Mouse (Mus musculus) cerebellum, adult 2 months (tissue): ENCODE measurements around the gene Uvrag. TPM values are rescaled to one million over a fixed set of nuclear protein-coding genes. Genes with fewer than 3 reads are reported as not detected.

Experiments used
- DNase-seq, 2 experiments: peaks; one replicate each; pipeline ENCODE4 v3.0.0; 2021
- H3K27ac ChIP-seq: fragments of 200-500 bp; 2 replicates; pipeline ENCODE4 v1.5.1; 2012; ENCODE audit warnings: low read length, control low read depth, inconsistent platforms; ENCODE audit not compliant: insufficient read depth
- H3K27me3 ChIP-seq: fragments of 200-500 bp; 2 replicates; pipeline ENCODE4 v1.6.1; 2012; ENCODE audit warnings: inconsistent platforms, mild to moderate bottlenecking, low read length, moderate library complexity; ENCODE audit not compliant: control insufficient read depth, insufficient read depth
- H3K4me1 ChIP-seq: fragments of 200-500 bp; 2 replicates; pipeline ENCODE4 v1.6.1; 2011; ENCODE audit warnings: low read length; ENCODE audit not compliant: control insufficient read depth, insufficient read depth
- H3K4me3 ChIP-seq: fragments of 200-500 bp; replicated peaks from 2 replicates; pipeline ENCODE3; 2011; ENCODE audit warnings: mild to moderate bottlenecking, low read depth, low read length, control low read depth; ENCODE audit not compliant: insufficient read depth
- CTCF ChIP-seq: fragments of 200-500 bp; IDR thresholded peaks from 2 replicates; pipeline ENCODE4 v1.5.1; 2011; ENCODE audit warnings: low read depth, mild to moderate bottlenecking, control low read depth, low read length, moderate library complexity, borderline replicate concordance; ENCODE audit not compliant: insufficient read depth
- POLR2A ChIP-seq: fragments of 200-500 bp; IDR thresholded peaks from 2 replicates; pipeline ENCODE4 v1.6.1; 2011; ENCODE audit warnings: low read length, control low read depth, borderline replicate concordance; ENCODE audit not compliant: insufficient read depth
- WGBS: fragments of 180-500 bp; shearing (Covaris S2); methylation state at CpG from one replicate; pipeline ENCODE4 v1.1.7; 2018; 5-methylcytosine and 5-hydroxymethylcytosine counted together
- polyA plus RNA-seq: library from polyadenylated mRNA; depleted of rRNA; stranded (reverse); fragments of >200 nt; gene quantifications from 2 replicates; pipeline ENCODE4 v1.2.3, GENCODE M21; 2012

Uvrag gene
- polyA plus RNA-seq, 1 experiment: 19.2 TPM

- H3K27me3 ChIP-seq: no peaks in the 10 kb centered on the region
- WGBS: 85% methylated on average over 6 of the region's 6 CpGs
- H3K4me1 ChIP-seq: peaks cover 6% of the 10 kb centered on the region; the same call in 1 of the 2 replicates
- no peak overlapping the region for H3K4me3 ChIP-seq
- no peak for TF ChIP-seq POLR2A
- no peak for TF ChIP-seq CTCF
- H3K27ac ChIP-seq: no peak overlapping the region
- no peak for DNase-seq
Measured at GRCm38 (mm10) chr7:99045525-99045924, 95.4 kb downstream of the Uvrag start.

GRCm38 (mm10) chr7:99043923-99044322, 97.0 kb downstream of the Uvrag start:
- no peak for DNase-seq
- no peaks in the 10 kb centered on the region for H3K27me3 ChIP-seq
- no peak overlapping the region for H3K4me3 ChIP-seq
- H3K27ac ChIP-seq: no peak overlapping the region
- TF ChIP-seq CTCF: no peak
- TF ChIP-seq POLR2A: no peak
- 55% methylated on average over 7 of the region's 7 CpGs for WGBS
- peaks cover 3% of the 10 kb centered on the region; the same call in 1 of the 2 replicates for H3K4me1 ChIP-seq

DNA sequence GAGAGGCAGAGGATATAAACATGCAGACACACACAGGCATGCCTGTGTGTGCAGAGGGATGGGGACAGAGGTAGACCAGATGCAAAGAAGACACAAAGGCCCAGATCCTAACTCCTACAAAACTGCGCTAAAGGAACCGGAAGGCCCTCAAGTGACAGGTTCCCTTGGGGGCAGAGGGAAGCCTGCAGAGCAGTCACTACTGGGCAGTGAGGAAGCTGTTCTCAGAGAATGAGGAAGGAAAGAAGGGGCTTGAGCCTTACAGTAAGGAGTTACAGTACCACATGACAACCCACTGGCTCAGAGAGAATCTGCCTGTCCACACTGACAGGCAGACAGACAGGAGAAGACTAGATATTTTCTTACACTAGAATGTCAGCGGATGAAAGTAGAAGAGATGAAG, 97.6 kb downstream of the Uvrag start:
- WGBS: 98% methylated on average over 3 of the region's 3 CpGs
- no peak overlapping the region for H3K27ac ChIP-seq
- TF ChIP-seq CTCF: no peak
- no peak for TF ChIP-seq POLR2A
- H3K4me3 ChIP-seq: no peak overlapping the region
- no peak for DNase-seq
- no peaks in the 10 kb centered on the region for H3K27me3 ChIP-seq
- no peaks in the 10 kb centered on the region for H3K4me1 ChIP-seq

GRCm38 (mm10) chr7:99041818-99042217, 99.1 kb downstream of the Uvrag start:
- H3K27ac ChIP-seq: no peak overlapping the region
- no peak overlapping the region for H3K4me3 ChIP-seq
- TF ChIP-seq POLR2A (no peak), CTCF (no peak)
- no peaks in the 10 kb centered on the region for H3K27me3 ChIP-seq
- no peak for DNase-seq
- no peaks in the 10 kb centered on the region for H3K4me1 ChIP-seq
- 66% methylated on average over 9 of the region's 9 CpGs for WGBS

GRCm38 (mm10) chr7:99039912-99040311, 101.0 kb downstream of the Uvrag start:
- Histone ChIP-seq H3K27me3 (no peaks in the 10 kb centered on the region), H3K4me3 (no peak overlapping the region), H3K4me1 (no peaks in the 10 kb centered on the region), H3K27ac (no peak overlapping the region)
- WGBS: 94% methylated on average over 8 of the region's 8 CpGs
- TF ChIP-seq CTCF (no peak), POLR2A (no peak)
- DNase-seq: no peak

- TF ChIP-seq CTCF (no peak), POLR2A (no peak)
- no peak overlapping the region for H3K27ac ChIP-seq
- DNase-seq: no peak
- no peaks in the 10 kb centered on the region for H3K4me1 ChIP-seq
- no peaks in the 10 kb centered on the region for H3K27me3 ChIP-seq
- 81% methylated on average over 8 of the region's 8 CpGs for WGBS
- H3K4me3 ChIP-seq: no peak overlapping the region
Measured at GRCm38 (mm10) chr7:99036284-99036683, 104.7 kb downstream of the Uvrag start.

- Histone ChIP-seq H3K27me3 (no peaks in the 10 kb centered on the region), H3K27ac (no peak overlapping the region), H3K4me3 (no peak overlapping the region), H3K4me1 (no peaks in the 10 kb centered on the region)
- no peak for TF ChIP-seq CTCF
- 82% methylated on average over 2 of the region's 2 CpGs for WGBS
- DNase-seq: no peak
Measured at GRCm38 (mm10) chr7:99034909-99035308, 106.0 kb downstream of the Uvrag start.

- H3K27ac ChIP-seq: no peak overlapping the region
- H3K4me1 ChIP-seq: no peaks in the 10 kb centered on the region
- H3K27me3 ChIP-seq: no peaks in the 10 kb centered on the region
- DNase-seq: no peak
- no peak for TF ChIP-seq POLR2A
- no peak for TF ChIP-seq CTCF
- 93% methylated on average over 5 of the region's 5 CpGs for WGBS
- H3K4me3 ChIP-seq: no peak overlapping the region
Measured at GRCm38 (mm10) chr7:99033838-99034237, 107.1 kb downstream of the Uvrag start.
